Mouse (Mus musculus) cerebellum, adult 2 months (tissue): Measurements from ENCODE around the gene Pabpn1l.

Experiments
- CTCF ChIP-seq: fragments of 200-500 bp; IDR thresholded peaks from 2 replicates; pipeline ENCODE4 v1.5.1; 2011; ENCODE audit warnings: low read depth, mild to moderate bottlenecking, control low read depth, low read length, moderate library complexity, borderline replicate concordance; ENCODE audit not compliant: insufficient read depth
- POLR2A ChIP-seq: fragments of 200-500 bp; IDR thresholded peaks from 2 replicates; pipeline ENCODE4 v1.6.1; 2011; ENCODE audit warnings: low read length, control low read depth, borderline replicate concordance; ENCODE audit not compliant: insufficient read depth

DNA sequence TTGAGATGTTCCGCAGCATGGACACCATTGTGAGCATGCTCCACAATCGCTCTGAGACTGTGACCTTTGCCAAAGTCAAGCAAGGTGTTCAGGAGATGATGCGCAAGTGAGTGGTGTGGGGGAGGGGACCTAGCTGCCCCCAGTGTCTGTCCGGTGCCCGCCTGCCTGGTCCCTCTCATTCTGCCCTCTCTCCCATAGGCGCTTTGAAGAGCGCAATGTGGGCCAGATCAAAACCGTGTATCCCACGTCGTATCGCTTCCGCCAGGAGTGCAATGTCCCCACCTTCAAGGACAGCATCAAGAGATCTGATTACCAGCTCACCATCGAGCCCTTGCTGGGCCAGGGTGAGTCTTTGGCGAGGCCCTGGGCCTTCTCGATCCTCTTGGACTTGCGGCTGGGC is 52.5 kb downstream of the Pabpn1l start:
- TF ChIP-seq POLR2A = no peak
- no peak for TF ChIP-seq CTCF
